Mouse (Mus musculus): Measurements from ENCODE around the gene Tbc1d22a.

DNA sequence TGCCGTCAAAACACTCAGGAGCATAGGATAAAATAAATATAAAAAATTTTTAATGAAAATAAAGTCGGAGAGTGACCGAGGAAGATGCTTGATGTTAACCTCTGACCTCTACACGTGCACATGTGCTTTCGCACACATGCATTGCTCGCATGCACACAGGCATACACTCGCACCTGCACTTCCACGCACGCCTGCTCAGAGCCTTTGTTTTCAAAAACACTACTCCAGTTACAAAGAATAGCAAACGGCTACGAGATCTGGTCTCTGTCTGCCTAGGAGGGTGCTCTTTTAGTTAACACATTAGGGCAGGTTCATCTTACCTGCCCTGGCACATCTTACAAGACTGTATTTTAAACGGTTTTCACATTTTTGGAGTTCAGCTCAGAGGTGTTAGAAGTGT lies 42.9 kb upstream of the Tbc1d22a start:
- TF ChIP-seq CTCF (IDR thresholded peaks at IDR 0.05; ENCODE audit: extremely low read depth, insufficient read length, insufficient replicate concordance, low read depth, low read length) (no peak), POLR2A (IDR thresholded peaks at IDR 0.05; ENCODE audit: low read depth, low read length) (no peak)
